Comparison of ENCODE assay signal across 17 mouse cellular contexts in the genomic region with DNA sequence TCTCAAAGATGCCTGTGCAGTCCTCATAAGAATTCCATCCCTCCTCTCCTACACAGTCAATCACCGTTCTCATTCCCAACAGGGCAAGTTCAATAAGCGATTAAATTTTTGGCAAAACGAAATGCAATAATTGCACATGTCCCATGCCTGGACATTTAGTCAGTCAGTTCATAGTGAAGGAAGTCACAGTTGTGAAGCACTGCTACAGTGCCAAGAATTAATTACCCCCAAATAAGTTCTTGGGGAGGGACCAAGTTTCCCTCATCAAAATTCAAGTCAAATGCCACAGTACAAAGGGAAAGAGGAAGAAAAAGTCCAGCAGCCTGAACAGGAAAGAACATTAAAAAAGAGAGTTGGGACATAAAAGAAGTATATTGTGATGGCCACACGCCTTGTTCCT.
A peak's percentile ranks its signal among the peaks of the same experiment; 100 is the strongest.
DNase-seq lines count a peak whose midpoint lies in the region; ATAC-seq and TF ChIP-seq lines count a peak whose summit lies in the region.
"Had no signal": no experiment of that assay in that cellular context is flagged by ENCODE, and none has a peak within 500 bp of the region (broad histone marks: within the 10 kb centered on the region; RNA-seq: fewer than 3 reads in every experiment).

No protein-coding gene starts in this region.

- H3K4me1 ChIP-seq in forebrain, embryonic 13.5 days, result no peaks in the 10 kb centered on the region
- no peaks in the 10 kb centered on the region for H3K4me1 ChIP-seq in forebrain, embryonic 10.5 days
- peaks cover 8% of the 10 kb centered on the region; the same call in 1 of the 2 replicates for H3K4me1 ChIP-seq in hindbrain, postnatal 0 days (ENCODE audit: insufficient read depth, low read length)
- no peaks in the 10 kb centered on the region for H3K4me1 ChIP-seq in hindbrain, embryonic 10.5 days (replicated peaks)
- H3K4me1 ChIP-seq in cortical plate, adult 2 months (ENCODE audit: control insufficient read depth, insufficient read depth, low read length), result no peaks in the 10 kb centered on the region
- H3K4me1 ChIP-seq: embryonic facial prominence, embryonic 10.5 days; heart, embryonic 13.5 days; limb, embryonic 13.5 days; liver, embryonic 15.5 days; midbrain, embryonic 12.5 days; neural tube, embryonic 12.5 days had no signal

- 55% methylated on average over 4 of the region's 4 CpGs for WGBS in forebrain, embryonic 13.5 days
- 94% methylated on average over 4 of the region's 4 CpGs for WGBS in forebrain, embryonic 10.5 days
- WGBS in hindbrain, postnatal 0 days, result 50% methylated on average over 4 of the region's 4 CpGs
- WGBS in hindbrain, embryonic 10.5 days, result 89% methylated on average over 4 of the region's 4 CpGs

- H3K27me3 ChIP-seq in forebrain, embryonic 13.5 days, result no peaks in the 10 kb centered on the region
- H3K27me3 ChIP-seq in forebrain, embryonic 10.5 days (ENCODE audit: poor library complexity, severe bottlenecking), result no peaks in the 10 kb centered on the region
- no peaks in the 10 kb centered on the region for H3K27me3 ChIP-seq in hindbrain, postnatal 0 days (ENCODE audit: insufficient read depth, low read length)
- H3K27me3 ChIP-seq in hindbrain, embryonic 10.5 days (ENCODE audit: insufficient read depth, poor library complexity, severe bottlenecking), result no peaks in the 10 kb centered on the region
- H3K27me3 ChIP-seq: CH12.LX; heart, embryonic 13.5 days; limb, embryonic 13.5 days; liver, embryonic 15.5 days; midbrain, embryonic 12.5 days; neural tube, embryonic 12.5 days had no signal

- 0 out of 2 replicates have a peak, but pooled peaks have one; percentile 65 for ATAC-seq in forebrain, embryonic 13.5 days
- ATAC-seq in hindbrain, postnatal 0 days, result peak; percentile 85

- no peak for TF ChIP-seq POLR2A in cortical plate, adult 2 months (IDR thresholded peaks at IDR 0.05; ENCODE audit: extremely low read depth, insufficient read depth, low read length)

- no peak overlapping the region for H3K4me3 ChIP-seq in forebrain, embryonic 13.5 days
- no peak overlapping the region for H3K4me3 ChIP-seq in forebrain, embryonic 10.5 days
- H3K4me3 ChIP-seq in hindbrain, postnatal 0 days (ENCODE audit: low read length), result no peak overlapping the region
- no peak overlapping the region for H3K4me3 ChIP-seq in hindbrain, embryonic 10.5 days
- no peak overlapping the region for H3K4me3 ChIP-seq in left cerebral cortex, adult 2 months
- H3K4me3 ChIP-seq in cortical plate, adult 2 months (ENCODE audit: insufficient read depth, low read length), result no peak overlapping the region
- H3K4me3 ChIP-seq: embryonic facial prominence, embryonic 10.5 days; heart, embryonic 13.5 days; limb, embryonic 13.5 days; liver, embryonic 15.5 days; midbrain, embryonic 12.5 days; neural tube, embryonic 12.5 days had no signal

- no peak overlapping the region for H3K27ac ChIP-seq in forebrain, embryonic 13.5 days
- H3K27ac ChIP-seq in forebrain, embryonic 10.5 days, result no peak overlapping the region
- peak overlapping the region; percentile 32; the same call in 1 of the 2 replicates for H3K27ac ChIP-seq in hindbrain, postnatal 0 days
- no peak overlapping the region for H3K27ac ChIP-seq in hindbrain, embryonic 10.5 days
- peak overlapping the region; percentile 24; the same call in 1 of the 2 replicates for H3K27ac ChIP-seq in left cerebral cortex, adult 2 months
- 0 out of 2 replicates have a peak overlapping the region, but pooled peaks have one; percentile 53 for H3K27ac ChIP-seq in cortical plate, adult 2 months (ENCODE audit: insufficient read depth, low read length)
- H3K27ac ChIP-seq: embryonic facial prominence, embryonic 10.5 days; heart, embryonic 13.5 days; limb, embryonic 13.5 days; liver, embryonic 15.5 days; midbrain, embryonic 12.5 days; neural tube, embryonic 12.5 days had no signal

- intact Hi-C loops in left cerebral cortex, adult 2 months (cut with DNase I), result no loop called here

- no peak for DNase-seq in forebrain, embryonic 10.5 days (ENCODE audit: extremely low spot score, low spot score)
- peak; percentile 69 for DNase-seq in hindbrain, postnatal 0 days (ENCODE audit: low spot score)
- DNase-seq in hindbrain, embryonic 10.5 days (ENCODE audit: low spot score), result no peak
- DNase-seq in left cerebral cortex, adult 2 months (ENCODE audit: extremely low spot score in 1 of 2, low spot score in 2 of 2), result no peak
- DNase-seq in left cerebral cortex, adult 18-20 months (ENCODE audit: low spot score in 2 of 2), result no peak
- no peak for DNase-seq in adrenal gland, adult 2 months
- DNase-seq: gastrocnemius, postnatal 14 days; heart, adult 18-20 months had no signal

- TF ChIP-seq CTCF in hindbrain, postnatal 0 days (IDR thresholded peaks at IDR 0.05; ENCODE audit: low read depth), result no peak
- TF ChIP-seq CTCF in left cerebral cortex, adult 2 months (IDR thresholded peaks at IDR 0.05), result no peak
- no peak for TF ChIP-seq CTCF in cortical plate, adult 2 months (IDR thresholded peaks at IDR 0.05; ENCODE audit: extremely low read depth, insufficient read depth, low read length)

- H3K9ac ChIP-seq in forebrain, embryonic 13.5 days, result no peak overlapping the region
- no peak overlapping the region for H3K9ac ChIP-seq in hindbrain, postnatal 0 days (replicated peaks; ENCODE audit: low read length)
- H3K9ac ChIP-seq: heart, embryonic 13.5 days; limb, embryonic 13.5 days; liver, embryonic 15.5 days; midbrain, embryonic 12.5 days; neural tube, embryonic 12.5 days had no signal

- no peaks in the 10 kb centered on the region for H3K9me3 ChIP-seq in forebrain, embryonic 13.5 days (replicated peaks)
- H3K9me3 ChIP-seq in forebrain, embryonic 10.5 days, result no peaks in the 10 kb centered on the region
- H3K9me3 ChIP-seq in hindbrain, postnatal 0 days (ENCODE audit: low read length), result no peaks in the 10 kb centered on the region
- H3K9me3 ChIP-seq in hindbrain, embryonic 10.5 days, result no peaks in the 10 kb centered on the region
- H3K9me3 ChIP-seq: embryonic facial prominence, embryonic 10.5 days; heart, embryonic 13.5 days; limb, embryonic 13.5 days; liver, embryonic 15.5 days; midbrain, embryonic 12.5 days; neural tube, embryonic 12.5 days had no signal

- no peaks in the 10 kb centered on the region for H3K36me3 ChIP-seq in forebrain, embryonic 13.5 days (ENCODE audit: poor library complexity, severe bottlenecking)
- H3K36me3 ChIP-seq in forebrain, embryonic 10.5 days (replicated peaks), result no peaks in the 10 kb centered on the region
- H3K36me3 ChIP-seq in hindbrain, postnatal 0 days (ENCODE audit: insufficient read depth, low read length), result no peaks in the 10 kb centered on the region
- no peaks in the 10 kb centered on the region for H3K36me3 ChIP-seq in hindbrain, embryonic 10.5 days
- H3K36me3 ChIP-seq: embryonic facial prominence, embryonic 10.5 days; heart, embryonic 13.5 days; limb, embryonic 13.5 days; liver, embryonic 15.5 days; midbrain, embryonic 12.5 days; neural tube, embryonic 12.5 days had no signal

- no peak overlapping the region for H3K4me2 ChIP-seq in forebrain, embryonic 13.5 days
- H3K4me2 ChIP-seq in hindbrain, postnatal 0 days (ENCODE audit: low read depth, low read length), result no peak overlapping the region
- H3K4me2 ChIP-seq: heart, embryonic 13.5 days; limb, embryonic 13.5 days; liver, embryonic 15.5 days; midbrain, embryonic 12.5 days; neural tube, embryonic 12.5 days had no signal

Comparison
In these comparisons a context has a peak if more than half of its experiments do, and no peak if none do; other contexts are left out.
1. H3K27ac ChIP-seq: peak in hindbrain, postnatal 0 days (single experiment), left cerebral cortex, adult 2 months (single experiment) and cortical plate, adult 2 months (single experiment); none in forebrain, embryonic 13.5 days (single experiment), forebrain, embryonic 10.5 days (single experiment) and hindbrain, embryonic 10.5 days (single experiment).